Mouse (Mus musculus) gastrocnemius, adult 18-20 months (tissue): ENCODE measurements at regions not wholly inside any gene's neighbourhood (a gene's known extent, or its start where the extent isn't known, plus 50 kb on each side); places are given as distances from the start of the nearest gene placed in this dataset. TPM values are rescaled to one million over a fixed set of nuclear protein-coding genes. Genes with fewer than 3 reads are reported as not detected.

Experiments used
- microRNA-seq: library from miRNA; unstranded; fragments of <30 nt; microRNA quantifications from one replicate; pipeline ENCODE4 v1.2.0, GENCODE M21; 2021

Small RNAs in the stretch of these regions (microRNA-seq; reads per million reads assigned to microRNA genes)
- gene Gm44338, result not detected
